Mouse (Mus musculus) kidney, postnatal 14 days (tissue): ENCODE data around the gene A2ml1.

Experiments used
- DNase-seq: peaks from one replicate; pipeline ENCODE4 v3.0.0; 2022; ENCODE audit warnings: mixed read lengths

Gene A2ml1

DNA sequence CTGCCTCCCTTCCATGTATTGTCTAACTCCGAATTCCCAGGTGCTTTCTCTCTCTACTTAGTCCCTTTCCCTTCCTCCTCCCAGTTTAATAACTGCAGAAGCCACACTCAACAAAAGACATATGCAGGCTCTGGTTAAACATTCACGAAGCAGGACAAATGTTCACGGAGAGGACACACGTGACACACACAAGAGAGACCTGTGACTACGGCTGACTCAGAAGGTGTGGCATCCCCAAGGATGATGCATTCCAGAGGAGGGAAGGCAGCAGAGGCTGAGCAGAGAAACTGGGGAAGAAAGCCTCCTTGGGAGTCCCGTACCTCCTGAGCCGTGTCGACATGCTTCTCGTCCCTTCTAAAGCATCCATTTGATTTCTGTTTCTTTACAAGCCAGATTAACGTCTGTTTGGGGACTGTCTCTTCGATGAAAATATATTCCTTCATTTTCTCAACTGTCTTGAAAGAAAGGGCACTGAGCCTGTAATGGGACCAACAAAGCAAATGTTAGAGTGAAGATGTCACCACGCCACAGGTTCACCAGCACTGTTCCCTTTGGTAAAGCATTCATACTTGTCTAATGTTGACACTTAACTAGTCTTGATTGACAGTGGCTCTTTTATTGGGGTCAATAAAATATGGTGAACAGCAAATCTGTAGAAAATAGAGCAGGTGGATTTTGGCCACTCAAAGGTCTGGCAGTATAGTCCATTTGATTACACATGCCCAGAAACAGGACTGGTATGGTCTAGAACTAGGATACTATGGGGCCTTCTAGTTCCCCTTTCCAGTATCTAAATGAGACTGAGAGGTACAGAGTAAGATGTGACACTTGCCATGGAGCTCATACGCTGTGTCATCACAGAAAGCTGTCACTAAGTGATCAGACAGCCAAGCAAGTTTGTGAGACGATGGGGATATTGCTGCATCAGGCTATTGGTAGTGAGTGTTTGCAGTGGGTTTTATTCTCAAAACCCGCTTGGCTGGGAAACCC lies 31.6 kb downstream of the A2ml1 start:
- peak; percentile 18 for DNase-seq

DNA sequence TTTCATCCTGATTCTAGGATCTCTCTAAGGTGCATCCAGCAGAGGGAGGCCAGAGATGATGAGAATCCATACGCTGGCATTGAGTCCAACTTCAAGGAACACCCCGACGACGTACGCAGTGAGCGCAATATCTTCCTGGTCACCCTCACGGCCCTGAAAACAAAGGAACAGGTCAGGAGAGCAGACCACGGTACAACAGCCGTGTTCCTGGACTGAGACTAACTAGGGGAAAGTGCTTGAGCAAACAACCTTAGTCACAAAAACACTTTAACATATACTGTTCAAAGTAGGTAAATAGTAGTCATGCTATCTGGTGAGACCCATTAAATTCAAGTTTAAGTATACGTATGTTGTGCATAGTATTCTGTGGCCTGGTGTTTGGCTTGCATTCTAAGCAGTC lies 32.9 kb downstream of the A2ml1 start:
- no peak for DNase-seq

DNA sequence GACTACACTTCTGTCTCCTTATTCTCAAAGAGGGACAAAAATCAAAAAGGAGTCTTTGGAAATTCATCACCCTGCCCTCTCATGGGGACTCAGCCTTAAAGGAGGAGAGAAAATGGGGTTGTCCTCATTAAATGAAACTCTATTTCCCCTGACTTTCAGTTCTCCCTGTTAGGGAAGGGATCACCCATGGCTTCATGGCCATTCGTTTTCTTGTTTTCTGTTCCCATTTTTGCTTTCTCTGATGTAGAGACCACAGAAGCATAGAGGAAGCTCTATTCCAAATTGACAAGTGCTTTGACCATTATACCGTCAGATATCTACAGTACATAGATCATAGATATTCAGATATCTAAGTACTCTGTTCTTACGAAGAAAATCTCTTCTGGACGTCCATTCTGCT lies 36.0 kb downstream of the A2ml1 start:
- no peak for DNase-seq

DNA sequence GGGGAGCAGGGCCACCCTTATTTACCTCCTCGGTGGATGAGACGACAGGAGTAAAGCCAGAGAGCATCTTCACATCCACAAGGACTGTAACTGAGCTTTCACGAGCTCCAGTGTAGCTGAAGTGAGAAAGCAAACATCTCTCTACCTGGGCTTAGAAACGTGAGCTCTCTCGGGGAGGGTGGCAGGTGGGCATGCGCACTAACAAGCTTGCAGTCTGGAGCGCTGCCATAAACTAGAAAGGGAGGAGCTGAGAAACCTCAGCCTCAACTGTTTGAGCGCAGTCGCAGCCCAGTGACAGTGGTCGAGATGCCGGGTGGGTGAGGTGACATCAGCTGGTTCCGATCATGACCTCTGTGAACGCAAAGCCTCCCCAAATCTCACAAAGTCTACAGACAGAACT lies 38.2 kb downstream of the A2ml1 start:
- DNase-seq = no peak

DNA sequence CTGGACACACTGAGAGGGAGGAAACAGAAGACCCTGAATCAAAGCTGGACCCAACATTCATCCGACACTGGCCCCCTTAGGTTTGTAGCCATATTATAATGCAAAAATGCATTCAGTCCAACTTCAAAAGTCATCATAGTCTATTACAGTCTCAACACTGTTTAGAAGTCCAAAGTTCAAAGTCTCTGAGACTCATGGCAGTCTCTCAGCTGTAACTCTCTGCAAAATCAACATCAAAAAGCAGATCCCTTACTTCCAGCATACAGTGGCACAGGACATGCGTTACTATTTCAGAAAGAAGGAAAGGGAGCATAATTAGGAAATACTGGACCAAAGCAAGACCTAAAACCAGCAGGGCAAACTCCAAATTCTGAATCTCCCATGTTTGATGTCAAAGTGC lies 46.2 kb downstream of the A2ml1 start:
- no peak for DNase-seq

DNA sequence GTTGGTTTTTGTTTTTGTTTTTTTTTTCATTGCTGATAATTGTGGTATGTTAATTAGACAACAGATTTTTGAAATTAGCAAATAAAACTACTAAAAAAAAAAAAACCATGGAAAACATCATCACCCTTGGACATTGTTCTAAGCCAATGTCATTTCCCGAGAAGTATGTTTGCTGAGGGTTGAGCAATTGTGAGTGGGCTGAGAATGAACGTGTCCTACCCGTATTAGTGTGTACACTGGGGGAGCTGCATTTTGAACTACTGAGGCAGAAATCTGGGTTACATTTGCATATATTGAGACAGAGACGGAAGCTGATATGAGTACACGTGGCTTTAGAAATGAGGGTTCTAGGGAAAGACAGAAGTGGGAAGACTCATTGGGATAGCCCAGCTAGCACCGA lies 48.1 kb downstream of the A2ml1 start:
- no peak for DNase-seq

DNA sequence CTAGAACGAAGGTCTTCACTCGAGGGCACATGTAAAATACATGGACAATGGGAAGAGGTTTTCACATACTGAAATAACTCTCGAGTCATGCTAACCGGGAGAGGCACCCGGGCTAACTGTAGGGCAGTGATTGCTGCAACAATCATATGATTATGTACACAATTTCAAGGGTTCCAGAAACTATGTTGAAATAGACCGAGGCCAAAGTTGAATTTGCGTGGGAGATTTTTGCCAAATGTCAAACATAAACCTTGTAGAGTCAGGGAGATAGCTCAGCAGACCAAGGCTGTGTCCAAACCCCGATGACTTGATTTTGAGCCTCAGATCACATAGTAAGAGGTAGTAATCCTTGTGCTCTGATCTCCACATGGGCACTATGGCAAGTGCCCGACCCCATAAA lies 48.7 kb downstream of the A2ml1 start:
- no peak for DNase-seq

DNA sequence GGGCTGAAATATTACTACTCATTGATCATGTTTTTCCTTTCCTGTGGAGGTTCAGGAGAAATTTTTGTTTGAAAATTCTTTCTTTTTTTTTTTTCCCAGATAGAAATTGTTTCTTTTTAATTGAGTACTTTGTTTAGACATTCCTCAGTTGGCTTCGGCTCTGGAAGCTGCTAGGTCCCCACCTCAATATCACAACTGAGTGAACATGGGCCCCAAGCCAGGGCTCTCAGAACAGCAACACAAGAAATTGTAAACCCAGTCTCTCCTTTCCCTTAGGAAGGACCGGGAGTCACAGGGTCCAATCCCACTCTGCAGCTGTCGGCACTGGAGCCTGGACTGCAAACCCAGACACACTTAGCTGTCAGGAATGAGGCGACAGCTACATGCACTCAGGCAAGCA lies 52.9 kb downstream of the A2ml1 start:
- DNase-seq = peak; percentile 12

DNA sequence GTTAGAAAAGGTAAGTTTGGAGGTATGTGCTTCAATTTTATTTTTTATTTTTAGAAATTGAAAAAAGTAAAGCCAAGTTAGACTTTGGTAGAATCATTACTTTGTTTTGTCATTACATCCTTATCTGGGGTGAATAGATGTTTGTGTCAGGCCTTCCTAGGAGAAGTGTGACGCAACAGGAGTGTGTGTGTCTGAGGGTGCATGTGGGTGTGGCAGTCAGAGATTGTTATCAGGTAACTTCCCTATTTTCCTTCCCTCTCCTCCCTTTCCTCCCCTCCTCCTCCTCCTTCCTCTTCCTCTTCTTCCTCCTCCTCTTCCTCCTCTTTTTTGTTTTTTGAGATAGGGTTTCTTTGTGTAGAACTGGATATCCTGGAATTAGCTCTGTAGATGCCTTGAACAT lies 54.3 kb downstream of the A2ml1 start:
- no peak for DNase-seq

DNA sequence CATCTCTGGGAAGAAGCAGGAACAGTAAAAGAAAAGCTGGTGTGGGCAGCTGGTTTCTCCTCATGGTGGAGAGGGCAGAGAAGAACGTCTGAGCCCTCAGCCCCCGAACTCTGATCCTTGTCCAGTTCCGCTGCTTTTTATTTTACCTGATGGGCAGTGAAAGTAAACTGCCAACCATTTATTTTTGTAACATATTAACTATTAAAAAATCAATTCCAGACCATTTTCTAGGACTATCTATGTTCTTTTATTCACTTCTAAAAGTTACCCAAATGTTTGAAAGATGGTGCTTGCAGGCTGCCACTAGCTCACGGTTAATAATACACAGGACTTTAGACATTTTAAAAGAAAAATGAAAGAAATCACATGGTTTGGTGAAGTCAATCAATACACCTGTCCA lies 54.8 kb downstream of the A2ml1 start, which contains the start of gene Pzp:
Gene Pzp (minus strand): TSS at position 120 of the 400 bp plus-strand sequence.
- no peak for DNase-seq

DNA sequence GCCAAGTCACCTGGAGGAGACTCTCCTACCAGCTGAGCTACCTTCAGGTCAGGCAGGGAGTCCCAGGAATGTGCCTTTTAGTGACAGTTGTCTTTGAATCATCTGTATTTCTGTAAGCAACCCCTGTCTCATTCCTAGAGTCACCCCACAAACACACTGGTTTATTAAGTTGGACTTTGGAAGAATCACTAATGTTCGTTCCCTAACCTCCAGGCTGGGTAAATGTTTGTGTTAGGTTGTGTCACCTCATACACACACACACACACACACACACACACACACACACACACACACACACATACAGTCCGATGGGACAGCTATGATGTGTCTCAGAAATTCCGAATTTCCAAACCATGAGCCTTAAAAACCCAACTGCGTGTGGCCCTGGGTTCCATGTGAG lies 55.6 kb downstream of the A2ml1 start:
- no peak for DNase-seq

DNA sequence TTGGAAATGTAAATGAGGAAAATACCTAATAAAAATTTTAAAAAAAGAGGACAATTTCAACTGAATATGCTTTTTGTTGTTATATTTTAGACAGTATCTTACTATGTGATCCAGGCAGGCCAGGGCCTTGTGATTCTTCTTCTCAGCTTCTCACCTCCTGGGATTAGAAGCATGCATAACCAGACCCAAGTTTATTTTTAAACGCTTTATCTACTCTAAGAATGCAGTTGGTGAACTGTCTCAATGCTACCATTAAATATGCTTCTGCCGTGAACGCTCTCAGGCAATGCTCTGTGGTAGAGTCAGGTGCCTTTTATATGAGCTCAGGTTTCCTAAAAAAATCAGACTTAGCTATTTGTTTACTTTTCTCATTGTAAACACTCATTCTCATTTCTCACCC lies 58.0 kb downstream of the A2ml1 start:
- no peak for DNase-seq

DNA sequence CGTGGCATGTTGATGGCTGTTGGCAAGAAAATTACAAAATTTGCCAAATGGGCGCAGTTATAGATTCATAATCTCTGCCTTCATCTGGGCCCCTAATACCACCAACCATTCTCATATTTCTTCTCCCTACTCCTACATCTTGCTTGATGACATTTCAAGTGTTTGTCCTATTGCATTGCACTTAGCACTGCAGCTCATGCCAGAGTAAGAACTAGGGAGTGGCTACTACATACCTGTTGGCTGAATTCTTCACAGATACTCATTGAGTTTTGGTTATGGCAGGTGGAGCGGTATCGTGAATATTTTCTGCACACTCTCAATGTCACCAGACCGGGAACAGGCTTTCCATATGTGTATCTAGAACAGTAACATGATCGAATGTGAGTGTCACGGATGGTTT lies 62.2 kb downstream of the A2ml1 start:
- DNase-seq = no peak

DNA sequence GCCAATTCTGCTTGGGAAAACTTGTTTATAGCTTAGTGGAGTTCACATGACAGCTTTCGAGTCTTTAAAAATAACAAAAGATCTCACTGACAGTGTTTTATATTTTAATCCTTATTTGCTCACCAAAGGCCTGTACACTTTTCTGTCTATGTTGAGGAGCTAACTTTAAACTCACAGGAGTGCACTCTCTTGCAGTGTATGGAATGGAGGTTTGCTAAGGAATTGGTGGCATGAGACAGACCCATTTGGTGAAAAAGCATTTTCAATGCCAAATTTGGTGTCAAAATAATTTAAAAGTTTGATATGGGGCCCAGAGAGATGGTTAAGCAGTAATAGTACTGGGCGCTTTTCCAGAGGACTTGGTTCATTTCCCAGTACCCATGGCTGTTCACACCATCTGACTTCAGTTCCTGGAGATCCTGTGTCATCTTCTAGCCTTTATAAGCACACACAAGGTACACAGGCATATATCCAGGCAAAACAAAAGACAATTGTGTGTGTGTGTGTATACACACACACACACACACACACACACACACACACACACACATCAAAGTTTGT lies 75.7 kb downstream of the A2ml1 start:
- DNase-seq = no peak

DNA sequence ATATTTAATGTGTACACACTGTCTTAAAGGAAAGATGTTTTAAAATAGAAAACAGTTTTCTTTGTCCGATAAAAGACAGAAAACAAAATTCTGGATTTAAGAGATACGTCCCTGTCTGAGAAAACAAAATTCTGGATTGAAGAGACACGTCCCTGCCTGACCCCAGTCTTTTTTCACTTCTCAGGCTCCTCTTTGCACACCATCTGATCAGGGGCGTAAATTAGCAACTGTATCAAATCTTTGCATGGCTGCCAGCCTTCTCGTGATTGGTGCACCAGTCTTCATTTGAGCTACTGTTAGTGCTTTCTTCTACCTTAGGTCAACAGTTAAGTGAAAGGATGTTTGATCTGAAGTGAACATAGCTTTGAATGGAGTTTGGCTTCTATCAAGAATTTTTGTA lies 76.7 kb downstream of the A2ml1 start:
- no peak for DNase-seq

DNA sequence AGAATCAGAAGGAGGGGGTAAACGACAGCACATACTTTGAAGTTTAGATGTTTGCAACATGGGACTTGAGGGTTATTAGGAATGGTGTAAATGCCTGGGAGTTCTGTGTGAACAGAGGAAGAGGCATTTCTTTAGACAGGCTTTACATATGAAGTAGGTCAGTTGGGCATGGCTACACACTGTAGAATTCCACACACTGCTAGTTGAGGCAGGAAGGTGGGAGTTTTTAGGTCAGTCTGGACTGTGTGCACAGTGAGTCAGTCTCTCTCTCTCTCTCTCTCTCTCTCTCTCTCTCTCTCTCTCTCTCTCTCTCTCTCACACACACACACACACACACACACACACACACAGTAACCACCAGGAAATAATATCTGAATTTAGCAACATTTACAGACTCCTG lies 86.1 kb downstream of the A2ml1 start:
- no peak for DNase-seq

DNA sequence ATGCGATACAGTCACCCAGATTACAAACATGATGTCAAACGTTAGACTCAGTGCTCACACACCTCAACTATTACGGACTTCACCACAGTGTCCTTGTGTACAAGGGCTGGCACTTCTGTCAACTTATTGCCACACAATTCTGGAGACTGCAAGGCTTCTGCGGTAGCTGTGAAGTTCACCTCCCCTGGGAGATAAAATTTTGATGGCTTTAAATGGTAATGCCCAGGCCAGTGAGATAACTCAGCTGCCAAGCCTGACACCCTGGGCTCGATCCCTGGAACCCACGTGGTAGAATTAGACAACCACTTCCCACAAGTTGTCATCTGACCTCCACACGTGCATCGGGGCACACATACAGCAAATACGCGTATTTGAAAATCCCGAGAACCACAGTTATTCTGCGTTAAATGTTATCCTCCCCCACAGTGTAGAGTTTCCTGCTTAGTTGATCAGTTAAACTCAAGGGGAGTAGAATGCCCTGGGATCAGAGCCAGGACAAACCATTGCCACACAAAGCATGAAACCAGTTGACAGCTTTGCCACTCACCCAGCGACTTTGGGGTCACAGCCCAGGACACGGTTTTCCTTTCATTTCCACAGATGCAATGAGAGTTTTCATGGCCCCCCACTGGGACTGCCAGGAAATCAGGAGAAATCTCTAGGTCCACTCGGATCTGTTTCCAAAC lies 86.6 kb downstream of the A2ml1 start:
- DNase-seq = peak; percentile 7

DNA sequence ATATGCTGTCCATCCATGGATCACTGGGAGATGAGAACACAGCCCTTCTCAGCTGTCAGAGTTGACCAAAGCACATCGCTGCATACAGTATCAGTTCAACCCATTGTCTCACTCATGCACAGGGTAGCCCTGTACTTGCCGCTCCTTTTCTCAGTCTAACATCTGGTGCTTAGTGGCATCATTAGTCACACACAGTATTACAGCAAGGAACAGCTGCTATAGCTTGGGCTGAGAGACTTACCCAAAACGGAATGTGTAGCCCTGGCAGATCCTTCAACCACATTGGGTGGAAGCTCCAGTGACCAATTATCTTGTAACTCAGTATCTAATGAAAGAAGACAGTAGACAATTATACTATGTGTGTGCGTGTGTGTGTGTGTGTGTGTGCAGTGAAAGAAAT lies 89.5 kb downstream of the A2ml1 start:
- no peak for DNase-seq

DNA sequence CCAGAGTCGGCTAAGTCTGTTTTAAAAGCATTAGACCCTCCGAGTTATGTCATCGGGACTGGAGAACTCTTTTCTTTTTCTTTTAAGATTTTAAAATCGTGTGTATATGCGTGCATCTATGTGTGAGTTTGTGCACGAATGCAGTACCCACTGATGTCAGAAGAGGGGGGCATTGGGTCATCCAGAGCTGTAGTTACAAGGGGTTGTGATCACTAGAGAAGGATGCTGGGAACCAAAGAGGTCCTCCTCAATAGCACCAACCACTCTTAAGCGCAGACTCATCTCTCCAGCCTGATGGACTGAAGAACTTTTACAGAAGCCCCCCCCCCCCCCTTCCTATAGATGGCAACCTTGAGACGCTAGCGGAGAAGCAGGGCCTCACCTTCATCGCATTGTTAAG lies 91.3 kb downstream of the A2ml1 start:
- no peak for DNase-seq
